Mouse (Mus musculus) cerebellum, adult 2 months (tissue): ENCODE measurements at regions not wholly inside any gene's neighbourhood (a gene's known extent, or its start where the extent isn't known, plus 50 kb on each side); places are given as distances from the start of the nearest gene placed in this dataset.

ENCODE experiments used
- DNase-seq, 2 experiments: peaks; one replicate each; pipeline ENCODE4 v3.0.0; 2021
- H3K27ac ChIP-seq: fragments of 200-500 bp; 2 replicates; pipeline ENCODE4 v1.5.1; 2012; ENCODE audit warnings: low read length, control low read depth, inconsistent platforms; ENCODE audit not compliant: insufficient read depth
- H3K27me3 ChIP-seq: fragments of 200-500 bp; 2 replicates; pipeline ENCODE4 v1.6.1; 2012; ENCODE audit warnings: inconsistent platforms, mild to moderate bottlenecking, low read length, moderate library complexity; ENCODE audit not compliant: control insufficient read depth, insufficient read depth
- H3K4me1 ChIP-seq: fragments of 200-500 bp; 2 replicates; pipeline ENCODE4 v1.6.1; 2011; ENCODE audit warnings: low read length; ENCODE audit not compliant: control insufficient read depth, insufficient read depth
- H3K4me3 ChIP-seq: fragments of 200-500 bp; replicated peaks from 2 replicates; pipeline ENCODE3; 2011; ENCODE audit warnings: mild to moderate bottlenecking, low read depth, low read length, control low read depth; ENCODE audit not compliant: insufficient read depth
- CTCF ChIP-seq: fragments of 200-500 bp; IDR thresholded peaks from 2 replicates; pipeline ENCODE4 v1.5.1; 2011; ENCODE audit warnings: low read depth, mild to moderate bottlenecking, control low read depth, low read length, moderate library complexity, borderline replicate concordance; ENCODE audit not compliant: insufficient read depth
- POLR2A ChIP-seq: fragments of 200-500 bp; IDR thresholded peaks from 2 replicates; pipeline ENCODE4 v1.6.1; 2011; ENCODE audit warnings: low read length, control low read depth, borderline replicate concordance; ENCODE audit not compliant: insufficient read depth
- WGBS: fragments of 180-500 bp; shearing (Covaris S2); methylation state at CpG from one replicate; pipeline ENCODE4 v1.1.7; 2018; 5-methylcytosine and 5-hydroxymethylcytosine counted together

GRCm38 (mm10) chr1:128805687-128806653, 213.9 kb upstream of the Cxcr4 start:
- Histone ChIP-seq H3K27ac (no peak overlapping the region), H3K27me3 (no peaks in the 10 kb centered on the region; the same call in 1 of the 2 replicates), H3K4me3 (no peak overlapping the region), H3K4me1 (no peaks in the 10 kb centered on the region)
- peak in 1 of 2 experiments; percentile 8 for DNase-seq
- WGBS = 24% methylated on average over 10 of the region's 10 CpGs
- no peak for TF ChIP-seq POLR2A
- no peak for TF ChIP-seq CTCF

DNA sequence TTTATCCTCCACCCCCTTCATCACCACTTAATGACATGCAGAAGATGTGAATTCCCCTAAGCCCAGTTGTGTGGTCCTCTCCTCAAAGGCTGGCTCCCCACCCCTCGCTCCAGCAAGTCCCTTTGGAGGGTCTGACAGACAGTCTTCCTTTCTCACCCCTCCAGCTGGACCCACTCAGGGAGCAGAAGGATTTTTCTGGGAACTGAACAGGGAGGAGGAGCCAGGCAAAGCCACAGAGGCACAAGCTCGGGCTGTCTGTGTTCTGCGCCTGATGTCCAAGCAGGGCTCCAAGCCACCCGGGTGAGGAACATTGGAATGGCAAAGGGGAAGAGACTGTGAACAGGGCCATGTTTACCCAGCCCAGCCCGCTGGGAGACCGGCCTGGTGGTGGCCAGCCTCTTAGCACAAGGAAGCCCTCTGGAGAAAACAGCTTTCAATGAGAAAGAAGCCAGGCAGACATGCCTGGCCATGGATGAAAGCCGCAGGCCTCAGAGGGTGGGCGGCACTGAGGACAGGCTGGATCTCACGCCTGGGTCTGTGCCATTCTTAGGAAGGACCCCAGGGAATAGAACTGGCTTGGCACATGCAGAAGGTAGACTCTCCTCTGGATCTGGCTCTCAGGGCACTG, 211.5 kb upstream of the Cxcr4 start:
- Histone ChIP-seq H3K4me3 (no peak overlapping the region), H3K27ac (no peak overlapping the region), H3K4me1 (no peaks in the 10 kb centered on the region), H3K27me3 (no peaks in the 10 kb centered on the region; the same call in 1 of the 2 replicates)
- no peak for DNase-seq
- TF ChIP-seq POLR2A (no peak), CTCF (no peak)
- WGBS = 14% methylated on average over 9 of the region's 9 CpGs

DNA sequence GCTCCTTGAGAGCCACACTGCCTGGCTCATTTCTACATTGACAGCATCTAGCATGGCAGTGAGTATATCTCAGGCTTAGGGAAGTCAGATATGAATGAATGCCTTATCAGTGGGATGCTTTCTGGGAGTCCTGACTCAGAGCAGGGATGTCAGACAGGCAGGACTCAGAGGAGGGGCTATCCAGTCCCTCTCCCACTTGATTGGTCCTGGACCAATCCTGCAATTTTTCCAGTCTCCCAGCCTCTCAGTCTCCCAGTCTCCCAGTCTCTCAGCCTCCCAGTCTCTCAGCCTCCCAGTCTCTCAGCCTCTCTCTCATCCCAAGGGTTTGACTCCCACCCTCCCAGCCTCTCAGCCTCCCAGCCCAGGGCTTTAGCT, 211.0 kb upstream of the Cxcr4 start:
- DNase-seq = no peak
- TF ChIP-seq POLR2A = no peak

GRCm38 (mm10) chr1:128798721-128799120, 206.6 kb upstream of the Cxcr4 start:
- no peaks in the 10 kb centered on the region for H3K27me3 ChIP-seq
- no peak for DNase-seq
- TF ChIP-seq CTCF (no peak), POLR2A (no peak)
- no peak overlapping the region for H3K4me3 ChIP-seq
- 78% methylated on average over 4 of the region's 4 CpGs for WGBS
- H3K27ac ChIP-seq = no peak overlapping the region
- no peaks in the 10 kb centered on the region for H3K4me1 ChIP-seq

More for the DNA sequence above, 211.0 kb upstream of the Cxcr4 start:
- Histone ChIP-seq H3K4me3 (no peak overlapping the region), H3K4me1 (no peaks in the 10 kb centered on the region), H3K27ac (no peak overlapping the region), H3K27me3 (no peaks in the 10 kb centered on the region; the same call in 1 of the 2 replicates)

DNA sequence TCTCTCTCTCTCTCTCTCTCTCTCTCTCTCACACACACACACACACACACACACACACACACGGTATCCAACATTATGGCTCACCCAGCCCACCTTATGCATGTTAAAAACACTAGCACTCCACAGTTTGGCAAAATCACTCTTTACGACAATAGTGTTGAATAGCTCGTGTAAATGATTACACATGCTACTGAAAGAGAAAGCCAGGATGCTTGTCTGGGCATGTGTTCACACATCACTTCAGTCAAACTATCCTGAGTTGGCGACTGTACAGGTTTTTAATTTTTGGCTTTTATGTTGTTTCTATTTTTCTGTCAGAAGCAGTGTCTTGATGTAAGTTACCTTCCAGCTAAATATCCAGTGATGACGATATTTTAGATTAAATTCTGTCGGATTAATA, 203.6 kb upstream of the Cxcr4 start:
- no peak for DNase-seq
- Histone ChIP-seq H3K27ac (no peak overlapping the region), H3K4me1 (no peaks in the 10 kb centered on the region), H3K4me3 (no peak overlapping the region), H3K27me3 (no peaks in the 10 kb centered on the region)
- TF ChIP-seq POLR2A (no peak), CTCF (no peak)
- 73% methylated on average over 6 of the region's 6 CpGs for WGBS

GRCm38 (mm10) chr1:128790881-128791280, 198.8 kb upstream of the Cxcr4 start:
- H3K4me1 ChIP-seq = no peaks in the 10 kb centered on the region; the same call in 1 of the 2 replicates
- H3K27me3 ChIP-seq = no peaks in the 10 kb centered on the region
- no peak overlapping the region for H3K4me3 ChIP-seq
- WGBS = 94% methylated on average over 6 of the region's 6 CpGs
- H3K27ac ChIP-seq = no peak overlapping the region
- DNase-seq = no peak
- no peak for TF ChIP-seq CTCF
- no peak for TF ChIP-seq POLR2A

- H3K27ac ChIP-seq = no peak overlapping the region
- WGBS = 52% methylated on average over 3 of the region's 3 CpGs
Measured at GRCm38 (mm10) chr1:128789567-128790335, 197.7 kb upstream of the Cxcr4 start.

GRCm38 (mm10) chr1:128788227-128788626, 196.1 kb upstream of the Cxcr4 start:
- TF ChIP-seq POLR2A (no peak), CTCF (no peak)
- DNase-seq = peak in 1 of 2 experiments; percentile 9
- H3K27me3 ChIP-seq = no peaks in the 10 kb centered on the region
- no peak overlapping the region for H3K27ac ChIP-seq
- WGBS = 38% methylated on average over 6 of the region's 6 CpGs
- H3K4me1 ChIP-seq = no peaks in the 10 kb centered on the region; the same call in 1 of the 2 replicates
- H3K4me3 ChIP-seq = no peak overlapping the region

More at GRCm38 (mm10) chr1:128789567-128790335, 197.7 kb upstream of the Cxcr4 start:
- no peak for TF ChIP-seq CTCF
- Histone ChIP-seq H3K27me3 (no peaks in the 10 kb centered on the region), H3K4me3 (no peak overlapping the region), H3K4me1 (no peaks in the 10 kb centered on the region; the same call in 1 of the 2 replicates)
- no peak for DNase-seq
